Mouse (Mus musculus) heart, postnatal 0 days (tissue): Measurements from ENCODE around the gene Fndc8.

Experiments
- CTCF ChIP-seq: IDR thresholded peaks from 2 replicates; pipeline ENCODE4 v1.5.1; 2016; ENCODE audit warnings: antibody characterized with exemption, control low read depth, low read depth
- EP300 ChIP-seq: IDR thresholded peaks from 2 replicates; pipeline ENCODE4 v1.6.1; 2016; ENCODE audit warnings: antibody characterized with exemption, low read depth

- TF ChIP-seq EP300 = no peak
- TF ChIP-seq CTCF = no peak
These were observed 28.4 kb upstream of the Fndc8 start for GRCm38 (mm10) chr11:82863488-82863931.
